Mouse (Mus musculus) lung, adult 2 months (tissue): ENCODE measurements around the gene Rab25.

Source experiments
- CTCF ChIP-seq: fragments of 200-500 bp; IDR thresholded peaks from 2 replicates; pipeline ENCODE4 v1.5.1; 2011; ENCODE audit warnings: mild to moderate bottlenecking, low read length, control low read depth; ENCODE audit not compliant: insufficient read depth
- POLR2A ChIP-seq: fragments of 200-500 bp; IDR thresholded peaks from 2 replicates; pipeline ENCODE4 v1.6.1; 2011; ENCODE audit warnings: low read depth, mild to moderate bottlenecking, control low read depth, low read length, borderline replicate concordance; ENCODE audit errors: extremely low read depth

DNA sequence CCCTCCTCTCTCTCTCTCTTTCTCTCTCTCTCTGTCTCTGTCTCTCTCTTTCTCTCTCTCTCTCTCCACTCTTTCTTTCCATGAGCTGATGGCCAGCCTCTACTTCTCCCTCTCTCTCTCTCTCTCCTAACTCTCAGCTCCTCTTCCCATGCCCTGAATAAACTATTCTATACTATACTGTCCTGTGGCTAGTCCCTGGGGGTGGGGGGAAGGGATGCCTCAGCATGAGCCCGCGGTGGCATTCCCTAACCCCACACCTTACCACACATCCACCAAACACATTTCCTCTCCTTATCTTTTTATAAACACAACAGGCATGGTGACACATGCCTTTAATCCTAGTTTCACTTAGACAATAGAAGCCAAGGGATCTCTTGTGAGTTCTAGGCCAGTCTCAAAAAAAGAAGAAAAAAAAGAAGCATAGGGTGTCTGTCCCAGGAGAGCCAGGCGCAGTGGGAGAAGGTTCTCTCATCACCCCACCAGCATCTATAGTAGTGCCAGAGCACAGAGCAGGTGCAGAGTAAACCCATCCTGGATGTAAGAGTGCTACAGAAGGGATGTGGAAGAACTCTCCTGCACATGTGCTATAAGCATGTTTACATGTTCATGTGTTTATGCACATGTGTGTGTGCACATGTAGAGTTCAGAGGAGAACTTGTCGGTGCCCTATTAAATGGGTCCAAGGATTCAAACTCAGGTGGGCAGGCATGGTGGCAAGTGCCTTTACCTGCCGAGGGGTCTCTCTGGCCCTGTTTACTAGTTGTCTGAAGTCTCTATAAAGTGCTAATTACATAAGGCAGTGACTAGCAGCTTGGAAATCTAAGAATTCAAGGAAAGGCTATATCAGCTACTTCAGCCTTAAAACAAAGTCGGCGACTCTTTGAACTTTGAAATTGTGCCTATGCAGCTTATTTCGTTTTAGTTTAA lies 30.7 kb upstream of the Rab25 start:
- TF ChIP-seq CTCF (no peak), POLR2A (no peak)
